Mouse (Mus musculus): ENCODE data around the gene Ift140.
"Not testable (repeated sequence)": the region's sequence is repeated elsewhere in the genome, so short reads cannot be mapped to it uniquely, and the experiment has no call there.

The Ift140 gene

DNA sequence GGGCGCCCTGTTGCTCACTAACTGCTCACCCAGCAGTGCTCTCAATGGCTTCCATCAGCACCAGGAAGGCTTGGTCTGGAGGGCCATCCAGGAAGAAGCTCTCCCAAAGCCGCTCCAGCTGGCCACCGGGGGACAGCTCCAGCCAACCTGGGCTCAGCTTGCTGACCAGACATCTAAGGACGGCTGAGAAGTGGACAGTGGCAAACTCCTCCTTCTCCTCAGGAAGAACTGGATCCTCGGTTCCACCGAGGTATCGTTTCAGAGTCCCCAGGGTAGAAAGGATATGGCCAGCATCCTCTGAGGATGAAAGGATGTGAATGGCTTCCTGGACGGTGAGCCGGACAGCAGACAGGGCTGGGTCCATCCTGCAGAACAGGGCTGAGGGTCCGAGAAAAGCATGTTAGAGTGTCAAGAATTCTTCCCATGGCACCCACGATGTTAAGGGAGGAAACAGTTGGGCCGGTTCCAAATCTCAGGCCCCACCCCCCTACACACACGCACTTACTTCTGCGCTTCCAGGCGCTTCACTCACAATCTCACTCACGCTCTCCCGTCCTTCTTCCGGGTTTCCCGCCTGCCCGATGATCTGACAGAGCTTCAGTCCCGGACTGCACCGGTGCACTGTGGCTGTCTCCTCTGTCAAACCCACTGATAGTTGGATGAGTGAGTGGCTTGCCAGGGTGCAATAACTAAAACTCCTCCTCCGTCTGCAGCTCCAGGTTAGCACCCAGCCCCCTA lies 99.2 kb downstream of the Ift140 start:
- in situ Hi-C loops (cut with MboI; ENCODE audit: unreplicated experiment in 2 of 2), result no loop called here

DNA sequence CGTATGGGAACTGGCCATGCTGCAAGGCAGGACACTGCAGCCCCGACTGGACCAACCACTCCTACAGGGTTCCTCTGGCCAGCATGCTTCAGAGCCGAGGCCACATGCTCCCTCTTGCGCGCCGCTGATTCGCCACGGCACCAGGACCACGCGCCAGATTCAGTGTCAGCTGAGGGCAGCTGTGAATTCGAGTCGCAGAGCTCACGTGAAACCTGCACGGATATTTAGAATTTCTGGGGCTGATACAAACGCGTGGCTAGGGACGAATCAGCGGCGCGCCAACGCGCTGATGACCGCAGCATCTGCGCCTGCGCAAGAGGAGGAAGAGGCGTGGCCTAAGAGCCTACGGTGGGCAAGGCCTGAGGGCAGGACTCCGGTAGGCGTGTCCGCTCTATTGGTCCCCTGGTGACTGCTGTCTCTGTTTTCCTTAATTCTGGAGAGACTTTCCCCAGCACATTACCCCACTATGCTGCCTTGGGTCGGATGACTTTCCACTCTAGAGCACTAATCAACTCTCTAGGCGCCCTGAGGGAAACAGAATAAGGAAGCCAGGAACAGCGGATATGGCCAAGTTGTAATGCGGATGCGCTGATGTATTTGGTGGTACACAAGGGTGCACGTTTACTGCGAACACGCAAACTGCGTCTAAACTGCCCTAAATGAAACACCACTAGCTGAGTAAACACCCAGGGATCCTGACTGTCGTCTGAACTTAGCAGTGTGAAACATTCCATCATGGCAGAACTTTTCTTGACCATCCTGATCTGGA lies 100.0 kb downstream of the Ift140 start, which contains the start of gene Telo2:
Telo2 (minus strand) TSS at position 304 of the 769 bp plus-strand sequence.
- in situ Hi-C loops (cut with MboI; ENCODE audit: unreplicated experiment in 2 of 2), result no loop called here

DNA sequence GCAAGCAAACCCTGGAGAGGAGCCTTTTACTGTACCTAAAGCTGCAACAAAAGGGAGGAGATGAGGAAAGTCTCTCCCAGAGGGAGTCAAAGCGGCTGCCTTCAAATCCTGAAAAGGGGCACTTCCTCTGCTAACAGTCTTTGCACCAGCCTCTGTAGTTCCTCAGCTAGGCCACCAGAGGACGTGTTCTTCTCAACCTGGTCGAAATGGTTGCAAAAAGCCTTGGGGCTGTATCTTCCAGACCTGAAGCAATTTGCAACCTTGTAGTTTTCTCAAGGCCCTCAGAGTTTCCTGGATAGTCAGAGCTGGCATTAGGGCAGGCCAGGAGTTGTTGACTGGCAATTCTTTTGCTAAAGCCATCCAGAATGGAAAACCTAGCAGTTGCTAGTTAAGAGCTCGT lies 101.4 kb downstream of the Ift140 start:
- in situ Hi-C loops (cut with MboI; ENCODE audit: unreplicated experiment in 2 of 2), result no loop called here

DNA sequence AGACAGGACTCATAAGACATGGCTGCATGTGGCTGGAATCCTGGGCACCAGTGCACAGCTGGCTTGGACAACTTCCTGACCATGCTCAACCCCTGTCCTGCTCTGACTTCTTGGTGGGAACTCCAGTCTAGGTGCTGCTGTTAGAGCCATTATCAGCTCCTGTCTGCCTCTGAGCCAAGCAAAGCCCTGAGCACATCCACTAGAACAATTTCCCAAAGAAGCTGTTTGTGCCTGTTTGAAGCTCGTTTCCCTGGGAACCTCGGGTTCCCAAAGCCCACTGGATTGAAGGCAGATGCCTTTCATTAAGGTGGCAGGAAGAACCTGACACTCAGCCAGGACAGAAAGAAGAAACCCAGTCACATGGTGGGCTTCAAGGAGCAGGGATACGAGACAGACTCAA lies 104.5 kb downstream of the Ift140 start, which contains the start of gene Ptx4:
Ptx4 (plus strand) TSS at position 355 of the 400 bp plus-strand sequence.
- in situ Hi-C loops (cut with MboI; ENCODE audit: unreplicated experiment in 2 of 2), result loop anchor here (5.0 kb wide), 2 partner anchors 157 to 167 kb away; no protein-coding TSS in a partner anchor

DNA sequence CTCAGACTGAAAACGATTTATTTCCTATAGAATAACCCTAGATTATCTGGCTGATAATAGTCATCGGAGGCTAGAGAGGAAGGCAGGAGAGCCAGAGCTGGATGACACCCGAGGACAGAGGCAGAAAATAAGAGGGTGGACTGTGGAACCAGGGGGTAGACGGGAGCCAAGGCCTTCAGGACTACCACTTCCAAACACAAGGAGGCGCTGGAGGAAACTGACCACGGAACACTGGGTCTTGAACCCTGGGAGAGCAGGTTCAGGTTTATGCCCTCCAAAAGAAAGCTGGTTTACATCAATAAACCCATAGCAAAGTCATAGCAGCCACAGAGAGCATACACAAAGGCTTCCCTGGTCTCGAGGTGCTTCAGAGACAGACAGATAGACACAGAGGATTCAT lies 108.1 kb downstream of the Ift140 start:
- in situ Hi-C loops (cut with MboI; ENCODE audit: unreplicated experiment in 2 of 2), result loop anchor here (5.0 kb wide), 2 partner anchors 153 to 163 kb away; no protein-coding TSS in a partner anchor

DNA sequence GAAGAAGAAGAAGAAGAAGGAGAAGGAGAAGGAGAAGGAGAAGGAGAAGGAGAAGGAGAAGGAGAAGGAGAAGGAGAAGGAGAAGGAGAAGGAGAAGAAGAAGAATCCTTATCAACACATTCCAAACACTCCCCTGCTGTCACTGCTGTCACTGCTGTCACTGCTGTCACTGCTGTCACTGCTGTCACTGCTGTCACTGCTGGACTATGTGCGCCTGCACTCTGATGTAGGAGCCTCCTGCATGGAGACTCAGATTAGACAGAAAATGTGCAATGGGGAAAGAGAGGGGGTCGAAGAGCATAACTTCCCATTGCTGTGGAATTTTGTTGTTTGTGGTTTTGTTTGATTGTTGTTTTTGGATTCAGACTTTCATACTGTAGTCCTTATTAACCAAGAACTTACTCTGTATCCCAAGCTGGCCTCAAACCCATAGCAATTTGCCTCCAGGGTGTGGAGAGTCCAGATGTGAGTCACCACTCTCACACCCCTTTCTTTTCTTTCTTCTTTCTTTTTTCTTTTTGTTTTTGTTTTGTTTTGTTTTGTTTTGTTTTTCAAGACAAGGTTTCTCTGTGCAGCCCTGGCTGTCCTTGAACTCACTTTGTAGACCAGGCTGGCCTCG lies 109.7 kb downstream of the Ift140 start:
- in situ Hi-C loops (cut with MboI; ENCODE audit: unreplicated experiment in 2 of 2), result not testable (repeated sequence)

DNA sequence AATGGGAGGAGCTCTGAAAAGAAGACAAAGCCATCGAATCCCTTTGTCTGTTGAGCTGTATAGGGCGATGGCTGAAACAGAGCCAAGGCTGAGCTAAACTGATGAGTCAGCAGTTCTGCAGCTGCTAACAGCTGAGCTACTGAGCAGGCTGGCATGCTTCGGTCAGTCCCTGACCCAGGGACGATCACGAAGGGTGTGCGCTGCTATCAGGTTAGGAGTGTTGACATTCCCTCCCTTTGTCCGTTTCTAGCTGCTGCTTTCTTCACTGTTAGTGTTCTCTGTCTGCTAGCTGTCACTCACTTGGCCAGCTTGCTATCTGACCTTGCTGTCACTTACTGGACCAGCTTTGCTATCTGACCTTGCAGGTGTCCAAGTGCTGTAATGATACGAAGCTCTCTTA lies 111.2 kb downstream of the Ift140 start:
- in situ Hi-C loops (cut with MboI; ENCODE audit: unreplicated experiment in 2 of 2), result no loop called here

DNA sequence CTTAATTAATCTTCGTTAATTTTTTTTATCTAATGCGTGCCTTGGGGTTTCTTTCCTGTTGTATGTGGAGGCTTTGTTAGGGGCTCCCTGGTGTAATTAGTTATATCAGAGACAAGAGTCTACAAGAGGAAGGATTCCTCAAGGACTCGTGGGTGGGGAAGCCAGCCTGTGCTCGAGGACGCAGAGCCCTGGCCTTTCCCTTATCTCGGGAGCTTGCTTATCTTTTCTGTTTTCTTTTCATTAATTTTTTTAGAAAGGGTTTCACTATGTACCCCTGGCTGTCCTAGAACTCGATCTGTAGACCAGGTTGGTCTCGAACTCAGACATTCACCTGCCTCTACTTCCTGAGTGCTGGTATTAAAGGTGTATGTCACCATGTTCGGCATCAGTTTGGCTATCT lies 111.8 kb downstream of the Ift140 start:
- in situ Hi-C loops (cut with MboI; ENCODE audit: unreplicated experiment in 2 of 2), result no loop called here

DNA sequence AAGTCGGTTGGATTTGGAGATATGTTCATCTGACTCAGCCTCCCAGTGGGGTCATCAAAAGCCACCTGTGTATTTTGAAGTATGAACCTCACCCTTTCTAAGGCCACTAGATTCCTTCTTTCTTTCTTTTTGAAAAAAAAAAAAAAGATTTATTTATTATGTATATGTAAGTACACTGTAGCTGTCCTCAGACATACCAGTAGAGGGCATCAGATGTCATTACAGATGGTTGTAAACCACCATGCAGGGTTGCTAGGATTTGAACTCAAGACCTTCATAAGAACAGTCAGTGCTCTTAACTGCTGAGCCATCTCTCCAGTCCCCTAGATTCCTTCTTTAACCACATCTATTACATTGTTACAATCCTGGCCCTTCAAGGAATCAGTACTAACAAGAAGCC lies 114.2 kb downstream of the Ift140 start:
- in situ Hi-C loops (cut with MboI; ENCODE audit: unreplicated experiment in 2 of 2), result no loop called here

DNA sequence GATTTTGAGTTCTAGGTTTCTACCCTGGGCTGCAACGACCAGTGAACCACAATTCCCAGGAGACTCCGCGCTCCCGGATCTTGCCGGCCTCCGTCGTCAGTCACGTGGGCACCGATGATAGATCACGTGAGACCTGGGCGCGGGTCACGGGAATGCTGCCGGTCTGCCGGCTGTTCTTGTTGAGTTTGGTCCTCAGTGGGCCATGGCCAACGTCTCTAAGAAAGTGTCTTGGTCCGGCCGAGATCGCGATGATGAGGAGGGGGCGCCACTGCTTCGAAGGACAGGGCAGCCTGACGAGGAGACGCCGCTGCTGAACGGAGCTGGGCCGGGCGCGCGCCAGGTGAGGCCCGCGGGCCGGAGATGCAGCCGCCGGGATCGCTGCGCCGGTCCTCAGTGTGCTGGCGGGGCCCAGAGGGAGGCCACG lies 117.4 kb downstream of the Ift140 start, which contains the start of gene Clcn7:
Clcn7 (plus strand) TSS at position 117 of the 424 bp plus-strand sequence.
- in situ Hi-C loops (cut with MboI; ENCODE audit: unreplicated experiment in 2 of 2), result no loop called here

DNA sequence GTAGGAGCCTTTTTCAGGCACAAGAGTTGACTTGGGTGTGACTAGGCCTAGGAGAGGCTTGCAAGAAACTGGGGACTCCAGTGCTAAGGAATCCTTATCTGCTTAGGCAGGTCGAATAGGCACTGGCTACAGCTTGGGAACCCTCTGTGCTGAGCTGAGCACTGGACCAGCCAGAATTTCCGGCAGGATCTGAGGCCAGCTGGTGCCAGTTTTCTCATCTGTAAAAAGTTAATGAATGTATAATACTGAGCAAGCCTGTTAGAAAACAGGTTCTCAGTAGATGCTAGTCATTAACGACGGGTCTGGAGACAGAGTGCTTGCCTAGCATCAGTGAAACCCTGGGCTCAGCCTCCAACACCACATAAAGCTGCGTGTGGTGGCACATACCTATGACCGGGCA lies 119.7 kb downstream of the Ift140 start:
- in situ Hi-C loops (cut with MboI; ENCODE audit: unreplicated experiment in 2 of 2), result no loop called here

DNA sequence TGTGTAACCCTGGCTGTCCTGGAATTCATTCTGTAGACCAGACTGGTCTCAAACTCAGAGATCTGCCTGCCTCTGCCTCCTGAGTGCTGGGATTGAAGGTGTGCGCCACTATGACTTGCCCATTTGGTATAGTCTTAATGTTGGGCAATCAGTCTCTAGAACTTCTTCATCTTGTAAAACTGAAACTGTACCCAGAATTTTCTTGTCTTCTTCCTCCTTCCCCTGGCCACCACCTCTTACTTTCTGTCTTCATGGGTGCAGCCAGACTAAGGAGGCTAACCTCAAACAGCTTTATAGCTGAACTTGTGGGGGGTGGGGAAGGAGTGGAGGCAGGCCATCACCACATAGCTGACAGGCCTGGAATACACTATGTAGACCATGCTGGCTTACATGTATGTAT lies 122.9 kb downstream of the Ift140 start:
- in situ Hi-C loops (cut with MboI; ENCODE audit: unreplicated experiment in 2 of 2), result no loop called here

DNA sequence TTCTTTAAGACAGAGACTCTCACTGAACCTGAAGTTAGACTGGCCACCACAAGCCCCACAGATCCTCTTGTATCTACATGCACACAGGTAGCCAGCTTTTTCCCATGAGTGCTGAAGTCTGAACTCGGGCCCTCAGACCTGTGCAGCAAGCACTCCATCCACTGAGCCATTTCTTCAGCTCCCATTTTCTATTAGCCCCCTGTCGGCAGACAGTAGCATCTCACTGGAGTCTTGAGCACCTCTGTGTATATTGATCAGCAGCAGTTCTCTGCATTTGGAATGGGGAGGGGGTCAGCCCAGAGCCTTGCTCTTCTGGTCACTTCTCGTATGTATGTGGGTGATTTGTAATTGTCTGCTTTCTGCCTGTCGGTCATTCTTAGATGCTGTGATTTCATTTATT lies 124.1 kb downstream of the Ift140 start:
- in situ Hi-C loops (cut with MboI; ENCODE audit: unreplicated experiment in 2 of 2), result no loop called here
